Mouse (Mus musculus): Measurements from ENCODE around the gene Ms4a7. TPM values are rescaled to one million over a fixed set of nuclear protein-coding genes. Genes with fewer than 3 reads are reported as not detected.
"Not testable (repeated sequence)": the region's sequence is repeated elsewhere in the genome, so short reads cannot be mapped to it uniquely, and the experiment has no call there.

Ms4a7 gene
- polyA plus RNA-seq, 1 experiment from 2014 or later: 12.6 TPM

DNA sequence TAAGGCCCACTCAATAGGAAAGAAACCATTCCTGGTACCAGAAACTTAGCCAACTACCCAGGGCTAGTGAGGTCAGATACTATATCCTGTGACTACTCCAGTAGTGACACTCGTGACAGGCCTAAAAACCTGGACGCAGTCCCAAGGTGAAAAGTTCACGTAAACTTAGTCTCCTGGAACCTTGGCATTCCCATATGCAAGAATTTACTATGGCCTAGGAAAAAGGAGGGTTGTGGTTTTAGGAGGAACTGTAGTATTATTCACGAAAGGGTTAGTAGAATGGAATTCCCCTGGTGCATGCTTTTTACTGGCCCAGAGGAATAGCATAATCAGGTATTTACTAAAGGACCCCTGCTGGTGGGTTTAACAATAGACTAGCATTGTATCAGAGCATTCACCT lies 19.2 kb downstream of the Ms4a7 start:
- WGBS: 82% methylated on average over 4 of the region's 4 CpGs
- Histone ChIP-seq H3K4me3 (ENCODE audit: low read depth, low read length) (no peak overlapping the region), H3K9me3 (ENCODE audit: low read length) (no peaks in the 10 kb centered on the region), H3K27ac (ENCODE audit: low read length) (no peak overlapping the region), H3K36me3 (ENCODE audit: insufficient read depth, low read length) (no peaks in the 10 kb centered on the region), H3K9ac (replicated peaks; ENCODE audit: low read depth) (no peak overlapping the region), H3K27me3 (replicated peaks; ENCODE audit: insufficient read depth, low read length) (no peaks in the 10 kb centered on the region), H3K4me2 (replicated peaks; ENCODE audit: low read depth, low read length) (no peak overlapping the region), H3K4me1 (ENCODE audit: insufficient read depth, low read depth, low read length) (no peaks in the 10 kb centered on the region)
- ATAC-seq: no peak
- no peak for DNase-seq (ENCODE audit: low spot score)
- TF ChIP-seq CTCF (IDR thresholded peaks at IDR 0.05) (no peak), EP300 (IDR thresholded peaks at IDR 0.05) (no peak)

- ATAC-seq: no peak
- TF ChIP-seq CTCF (IDR thresholded peaks at IDR 0.05) (no peak), EP300 (IDR thresholded peaks at IDR 0.05) (no peak)
- Histone ChIP-seq H3K4me1 (ENCODE audit: insufficient read depth, low read depth, low read length) (no peaks in the 10 kb centered on the region), H3K27me3 (replicated peaks; ENCODE audit: insufficient read depth, low read length) (no peaks in the 10 kb centered on the region), H3K4me2 (replicated peaks; ENCODE audit: low read depth, low read length) (no peak within 1 kb of the TSS), H3K9me3 (ENCODE audit: low read length) (no peaks in the 10 kb centered on the region), H3K36me3 (ENCODE audit: insufficient read depth, low read length) (no peaks in the 10 kb centered on the region), H3K4me3 (ENCODE audit: low read depth, low read length) (no peak within 1 kb of the TSS), H3K27ac (ENCODE audit: low read length) (no peak within 1 kb of the TSS), H3K9ac (replicated peaks; ENCODE audit: low read depth) (no peak within 1 kb of the TSS)
- no peak for DNase-seq (ENCODE audit: low spot score)
- WGBS: 44% methylated on average over 1 of the region's 1 CpGs
Measured at GRCm38 (mm10) chr19:11314354-11314753, 21.6 kb downstream of the Ms4a7 start, which contains the start of gene Ms4a14. TSS of gene Ms4a14 (minus strand) at chr19:11314454.

- TF ChIP-seq EP300 (IDR thresholded peaks at IDR 0.05) (no peak), CTCF (IDR thresholded peaks at IDR 0.05) (no peak)
- H3K9ac ChIP-seq (replicated peaks; ENCODE audit: low read depth): no peak overlapping the region
- no peak overlapping the region for H3K27ac ChIP-seq (ENCODE audit: low read length)
- H3K36me3 ChIP-seq (ENCODE audit: insufficient read depth, low read length): no peaks in the 10 kb centered on the region
- H3K27me3 ChIP-seq (replicated peaks; ENCODE audit: insufficient read depth, low read length): no peaks in the 10 kb centered on the region
- no peak overlapping the region for H3K4me3 ChIP-seq (ENCODE audit: low read depth, low read length)
- no peaks in the 10 kb centered on the region for H3K9me3 ChIP-seq (ENCODE audit: low read length)
- DNase-seq (ENCODE audit: low spot score): no peak
- H3K4me1 ChIP-seq (ENCODE audit: insufficient read depth, low read depth, low read length): no peaks in the 10 kb centered on the region
- no peak for ATAC-seq
- no peak overlapping the region for H3K4me2 ChIP-seq (replicated peaks; ENCODE audit: low read depth, low read length)
Measured at GRCm38 (mm10) chr19:11308888-11309287, 27.1 kb downstream of the Ms4a7 start.

- DNase-seq (ENCODE audit: low spot score); H3K27ac ChIP-seq (ENCODE audit: low read length); H3K4me3 ChIP-seq (ENCODE audit: low read depth, low read length); H3K4me2 ChIP-seq (replicated peaks; ENCODE audit: low read depth, low read length); H3K36me3 ChIP-seq (ENCODE audit: insufficient read depth, low read length); H3K27me3 ChIP-seq (replicated peaks; ENCODE audit: insufficient read depth, low read length); H3K4me1 ChIP-seq (ENCODE audit: insufficient read depth, low read depth, low read length); H3K9me3 ChIP-seq (ENCODE audit: low read length); H3K9ac ChIP-seq (replicated peaks; ENCODE audit: low read depth); ATAC-seq: not testable (repeated sequence)
- 55% methylated on average over 4 of the region's 4 CpGs for WGBS
Measured at GRCm38 (mm10) chr19:11299529-11299928, 36.4 kb downstream of the Ms4a7 start.

- ATAC-seq (no peak), DNase-seq (ENCODE audit: low spot score) (no peak)
- Histone ChIP-seq H3K4me2 (replicated peaks; ENCODE audit: low read depth, low read length) (no peak overlapping the region), H3K27ac (ENCODE audit: low read length) (no peak overlapping the region), H3K9me3 (ENCODE audit: low read length) (no peaks in the 10 kb centered on the region), H3K36me3 (ENCODE audit: insufficient read depth, low read length) (no peaks in the 10 kb centered on the region), H3K27me3 (replicated peaks; ENCODE audit: insufficient read depth, low read length) (no peaks in the 10 kb centered on the region), H3K4me1 (ENCODE audit: insufficient read depth, low read depth, low read length) (no peaks in the 10 kb centered on the region), H3K4me3 (ENCODE audit: low read depth, low read length) (no peak overlapping the region), H3K9ac (replicated peaks; ENCODE audit: low read depth) (no peak overlapping the region)
- WGBS: 41% methylated on average over 2 of the region's 2 CpGs
- no peak for TF ChIP-seq CTCF (IDR thresholded peaks at IDR 0.05)
Measured at GRCm38 (mm10) chr19:11298939-11299338, 37.0 kb downstream of the Ms4a7 start.

DNA sequence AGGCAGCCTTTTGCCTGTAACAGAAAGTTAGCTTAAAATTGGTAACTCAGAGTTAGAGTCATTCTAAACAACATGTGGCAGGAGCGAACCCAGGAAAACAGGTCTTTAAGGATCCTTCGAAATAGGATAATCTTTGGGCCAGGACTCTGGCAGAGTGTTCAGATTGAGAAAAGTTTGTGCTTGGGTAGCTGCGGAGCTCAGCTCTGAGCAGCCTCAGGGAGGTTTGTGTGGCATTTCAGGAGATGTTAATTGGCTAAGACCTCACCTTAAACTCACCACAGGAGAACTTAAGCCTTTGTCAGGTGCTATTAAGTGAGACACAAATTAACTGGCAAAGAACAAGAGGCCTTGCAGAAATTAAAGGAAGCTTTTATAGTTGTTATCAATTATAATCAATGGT lies 42.3 kb downstream of the Ms4a7 start:
- not testable (repeated sequence) for H3K9ac ChIP-seq (replicated peaks; ENCODE audit: low read depth)
- 10% methylated on average over 3 of the region's 3 CpGs for WGBS

GRCm38 (mm10) chr19:11292990-11293389 lies 43.0 kb downstream of the Ms4a7 start:
- TF ChIP-seq CTCF (IDR thresholded peaks at IDR 0.05) (no peak), EP300 (IDR thresholded peaks at IDR 0.05) (no peak)
- no peak overlapping the region for H3K27ac ChIP-seq (ENCODE audit: low read length)
- WGBS: 4% methylated on average over 12 of the region's 12 CpGs
- H3K27me3 ChIP-seq (replicated peaks; ENCODE audit: insufficient read depth, low read length): no peaks in the 10 kb centered on the region
- no peaks in the 10 kb centered on the region for H3K9me3 ChIP-seq (ENCODE audit: low read length)
- H3K4me2 ChIP-seq (replicated peaks; ENCODE audit: low read depth, low read length): peak overlapping the region; percentile 52
- no peaks in the 10 kb centered on the region for H3K36me3 ChIP-seq (ENCODE audit: insufficient read depth, low read length)
- DNase-seq (ENCODE audit: low spot score) (peak; percentile 10), ATAC-seq (no peak)
- H3K4me3 ChIP-seq (ENCODE audit: low read depth, low read length): peak overlapping the region; percentile 31
- H3K9ac ChIP-seq (replicated peaks; ENCODE audit: low read depth): no peak overlapping the region; the same call in 1 of the 2 replicates
- no peaks in the 10 kb centered on the region for H3K4me1 ChIP-seq (ENCODE audit: insufficient read depth, low read depth, low read length)

More for the DNA sequence above, 42.3 kb downstream of the Ms4a7 start:
- H3K27me3 ChIP-seq (replicated peaks; ENCODE audit: insufficient read depth, low read length); DNase-seq (ENCODE audit: low spot score); H3K27ac ChIP-seq (ENCODE audit: low read length); H3K4me1 ChIP-seq (ENCODE audit: insufficient read depth, low read depth, low read length); H3K9me3 ChIP-seq (ENCODE audit: low read length); ATAC-seq; H3K36me3 ChIP-seq (ENCODE audit: insufficient read depth, low read length): not testable (repeated sequence)
- peak overlapping the region; percentile 31; the same call in 1 of the 2 replicates for H3K4me3 ChIP-seq (ENCODE audit: low read depth, low read length)
- H3K4me2 ChIP-seq (replicated peaks; ENCODE audit: low read depth, low read length): peak overlapping the region; percentile 52; the same call in 1 of the 2 replicates
